Mouse (Mus musculus): ENCODE data around the gene Akap13. TPM values are rescaled to one million over a fixed set of nuclear protein-coding genes. Genes with fewer than 3 reads are reported as not detected.

The Akap13 gene
- polyA plus RNA-seq, 1 experiment = 107 TPM

- Histone ChIP-seq H3K27ac (ENCODE audit: control insufficient read depth, insufficient read depth, low read depth, low read length, poor library complexity) (no peak overlapping the region), H3K4me1 (ENCODE audit: control insufficient read depth, insufficient read depth, low read length) (peaks cover 1% of the 10 kb centered on the region; the same call in 1 of the 2 replicates), H3K4me3 (replicated peaks; ENCODE audit: control insufficient read depth, low read depth, low read length) (no peak overlapping the region)
- WGBS = 71% methylated on average over 4 of the region's 4 CpGs
- TF ChIP-seq POLR2A (IDR thresholded peaks at IDR 0.05; ENCODE audit: borderline replicate concordance, control insufficient read depth, low read depth, low read length) (no peak), CTCF (IDR thresholded peaks at IDR 0.05; ENCODE audit: control insufficient read depth, insufficient read depth, low read length) (no peak)
These were observed 70.5 kb downstream of the Akap13 start for GRCm38 (mm10) chr7:75525716-75526401.

GRCm38 (mm10) chr7:75528751-75529150 lies 73.4 kb downstream of the Akap13 start:
- Histone ChIP-seq H3K4me1 (ENCODE audit: control insufficient read depth, insufficient read depth, low read length) (peaks cover 1% of the 10 kb centered on the region; the same call in 1 of the 2 replicates), H3K4me3 (replicated peaks; ENCODE audit: control insufficient read depth, low read depth, low read length) (no peak overlapping the region), H3K27ac (ENCODE audit: control insufficient read depth, insufficient read depth, low read depth, low read length, poor library complexity) (no peak overlapping the region)
- 73% methylated on average over 4 of the region's 4 CpGs for WGBS
- TF ChIP-seq POLR2A (IDR thresholded peaks at IDR 0.05; ENCODE audit: borderline replicate concordance, control insufficient read depth, low read depth, low read length) (no peak), CTCF (IDR thresholded peaks at IDR 0.05; ENCODE audit: control insufficient read depth, insufficient read depth, low read length) (no peak)

- 47% methylated on average over 7 of the region's 7 CpGs for WGBS
- TF ChIP-seq POLR2A (IDR thresholded peaks at IDR 0.05; ENCODE audit: borderline replicate concordance, control insufficient read depth, low read depth, low read length) (no peak), CTCF (IDR thresholded peaks at IDR 0.05; ENCODE audit: control insufficient read depth, insufficient read depth, low read length) (no peak)
These were observed 74.6 kb downstream of the Akap13 start for GRCm38 (mm10) chr7:75529857-75530437.

GRCm38 (mm10) chr7:75530642-75531041 lies 75.3 kb downstream of the Akap13 start:
- H3K27ac ChIP-seq (ENCODE audit: control insufficient read depth, insufficient read depth, low read depth, low read length, poor library complexity) = no peak overlapping the region
- WGBS = 72% methylated on average over 3 of the region's 3 CpGs
- TF ChIP-seq POLR2A (IDR thresholded peaks at IDR 0.05; ENCODE audit: borderline replicate concordance, control insufficient read depth, low read depth, low read length) (no peak), CTCF (IDR thresholded peaks at IDR 0.05; ENCODE audit: control insufficient read depth, insufficient read depth, low read length) (no peak)
- H3K4me1 ChIP-seq (ENCODE audit: control insufficient read depth, insufficient read depth, low read length) = peaks cover 1% of the 10 kb centered on the region; the same call in 1 of the 2 replicates
- H3K4me3 ChIP-seq (replicated peaks; ENCODE audit: control insufficient read depth, low read depth, low read length) = no peak overlapping the region

More at GRCm38 (mm10) chr7:75529857-75530437, 74.6 kb downstream of the Akap13 start:
- Histone ChIP-seq H3K4me1 (ENCODE audit: control insufficient read depth, insufficient read depth, low read length) (peaks cover 1% of the 10 kb centered on the region; the same call in 1 of the 2 replicates), H3K27ac (ENCODE audit: control insufficient read depth, insufficient read depth, low read depth, low read length, poor library complexity) (no peak overlapping the region), H3K4me3 (replicated peaks; ENCODE audit: control insufficient read depth, low read depth, low read length) (no peak overlapping the region)

- Histone ChIP-seq H3K4me3 (replicated peaks; ENCODE audit: control insufficient read depth, low read depth, low read length) (no peak overlapping the region), H3K4me1 (ENCODE audit: control insufficient read depth, insufficient read depth, low read length) (peaks cover 1% of the 10 kb centered on the region; the same call in 1 of the 2 replicates), H3K27ac (ENCODE audit: control insufficient read depth, insufficient read depth, low read depth, low read length, poor library complexity) (no peak overlapping the region)
- no peak for TF ChIP-seq POLR2A (IDR thresholded peaks at IDR 0.05; ENCODE audit: borderline replicate concordance, control insufficient read depth, low read depth, low read length)
- TF ChIP-seq CTCF (IDR thresholded peaks at IDR 0.05; ENCODE audit: control insufficient read depth, insufficient read depth, low read length) = no peak
- 87% methylated on average over 5 of the region's 5 CpGs for WGBS
These were observed 77.7 kb downstream of the Akap13 start for GRCm38 (mm10) chr7:75533079-75533478.

- Histone ChIP-seq H3K27ac (ENCODE audit: control insufficient read depth, insufficient read depth, low read depth, low read length, poor library complexity) (no peak overlapping the region), H3K4me1 (ENCODE audit: control insufficient read depth, insufficient read depth, low read length) (no peaks in the 10 kb centered on the region)
- WGBS = 87% methylated on average over 5 of the region's 5 CpGs
These were observed 81.0 kb downstream of the Akap13 start for GRCm38 (mm10) chr7:75536298-75536697.

GRCm38 (mm10) chr7:75537567-75537966 lies 82.2 kb downstream of the Akap13 start:
- Histone ChIP-seq H3K27ac (ENCODE audit: control insufficient read depth, insufficient read depth, low read depth, low read length, poor library complexity) (no peak overlapping the region), H3K4me3 (replicated peaks; ENCODE audit: control insufficient read depth, low read depth, low read length) (no peak overlapping the region), H3K4me1 (ENCODE audit: control insufficient read depth, insufficient read depth, low read length) (no peaks in the 10 kb centered on the region)
- WGBS = 46% methylated on average over 2 of the region's 2 CpGs
- no peak for TF ChIP-seq POLR2A (IDR thresholded peaks at IDR 0.05; ENCODE audit: borderline replicate concordance, control insufficient read depth, low read depth, low read length)
- TF ChIP-seq CTCF (IDR thresholded peaks at IDR 0.05; ENCODE audit: control insufficient read depth, insufficient read depth, low read length) = no peak

More at GRCm38 (mm10) chr7:75536298-75536697, 81.0 kb downstream of the Akap13 start:
- no peak overlapping the region for H3K4me3 ChIP-seq (replicated peaks; ENCODE audit: control insufficient read depth, low read depth, low read length)
- no peak for TF ChIP-seq CTCF (IDR thresholded peaks at IDR 0.05; ENCODE audit: control insufficient read depth, insufficient read depth, low read length)
- TF ChIP-seq POLR2A (IDR thresholded peaks at IDR 0.05; ENCODE audit: borderline replicate concordance, control insufficient read depth, low read depth, low read length) = no peak

- Histone ChIP-seq H3K4me3 (replicated peaks; ENCODE audit: control insufficient read depth, low read depth, low read length) (no peak overlapping the region), H3K27ac (ENCODE audit: control insufficient read depth, insufficient read depth, low read depth, low read length, poor library complexity) (no peak overlapping the region), H3K4me1 (ENCODE audit: control insufficient read depth, insufficient read depth, low read length) (no peaks in the 10 kb centered on the region)
- TF ChIP-seq CTCF (IDR thresholded peaks at IDR 0.05; ENCODE audit: control insufficient read depth, insufficient read depth, low read length) (no peak), POLR2A (IDR thresholded peaks at IDR 0.05; ENCODE audit: borderline replicate concordance, control insufficient read depth, low read depth, low read length) (no peak)
- WGBS = 77% methylated on average over 3 of the region's 3 CpGs
These were observed 83.2 kb downstream of the Akap13 start for GRCm38 (mm10) chr7:75538513-75538912.

Measured in bone marrow, adult 2 months (tissue).